Mouse (Mus musculus): ENCODE measurements around the gene Slc17a5. TPM values are rescaled to one million over a fixed set of nuclear protein-coding genes. Genes with fewer than 3 reads are reported as not detected.

The Slc17a5 gene
- total RNA-seq (2021) = 10 to 100 TPM; 11.8 to 13.3 TPM

DNA sequence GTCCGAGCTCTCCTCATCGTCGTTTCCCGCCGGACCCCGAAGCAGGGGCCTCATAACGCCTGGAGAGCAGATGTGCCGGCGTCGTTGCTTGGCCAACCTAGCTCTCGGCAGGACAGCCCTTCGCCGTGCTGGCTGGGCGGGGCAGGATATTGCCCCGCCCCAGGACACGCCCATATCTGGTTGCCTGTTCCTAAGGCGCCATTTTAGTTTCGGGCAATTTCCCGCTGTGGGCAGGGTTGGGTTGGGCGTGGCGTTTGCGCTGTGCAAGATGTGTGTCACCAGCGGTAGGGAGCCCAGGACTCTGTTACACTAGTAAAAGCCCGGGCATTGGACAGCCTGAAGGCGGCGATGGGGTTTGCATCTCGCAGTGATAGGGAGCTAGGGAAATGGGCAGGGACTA is at the start of gene Slc17a5:
Gene Slc17a5 (minus strand): TSS at position 128 of the 400 bp plus-strand sequence.
- intact Hi-C loops (cut with DNase I) = no loop called here

DNA sequence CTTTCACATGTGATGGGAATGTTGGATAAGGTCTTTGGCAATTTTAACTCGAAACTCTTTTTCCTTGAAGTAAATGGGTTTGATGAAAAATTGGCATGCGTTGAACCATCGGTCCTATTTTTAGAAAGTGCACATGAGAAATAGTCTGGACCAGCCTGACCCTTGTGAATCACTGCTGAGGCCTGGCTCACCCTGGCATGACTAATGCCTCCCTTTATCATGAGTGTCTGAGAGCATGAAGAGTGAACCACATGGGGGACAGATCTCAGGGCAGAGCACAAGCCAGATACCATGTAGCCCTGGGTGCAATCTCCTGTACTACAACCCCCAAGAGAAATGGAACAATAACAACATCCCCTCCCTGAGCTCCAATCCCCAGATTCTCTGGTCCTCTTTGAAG is 46.1 kb upstream of the Slc17a5 start:
- intact Hi-C loops (cut with DNase I) = no loop called here
- DNase-seq = no peak

More for the DNA sequence above, at the start of gene Slc17a5:
- DNase-seq = peak; percentile 93

DNA sequence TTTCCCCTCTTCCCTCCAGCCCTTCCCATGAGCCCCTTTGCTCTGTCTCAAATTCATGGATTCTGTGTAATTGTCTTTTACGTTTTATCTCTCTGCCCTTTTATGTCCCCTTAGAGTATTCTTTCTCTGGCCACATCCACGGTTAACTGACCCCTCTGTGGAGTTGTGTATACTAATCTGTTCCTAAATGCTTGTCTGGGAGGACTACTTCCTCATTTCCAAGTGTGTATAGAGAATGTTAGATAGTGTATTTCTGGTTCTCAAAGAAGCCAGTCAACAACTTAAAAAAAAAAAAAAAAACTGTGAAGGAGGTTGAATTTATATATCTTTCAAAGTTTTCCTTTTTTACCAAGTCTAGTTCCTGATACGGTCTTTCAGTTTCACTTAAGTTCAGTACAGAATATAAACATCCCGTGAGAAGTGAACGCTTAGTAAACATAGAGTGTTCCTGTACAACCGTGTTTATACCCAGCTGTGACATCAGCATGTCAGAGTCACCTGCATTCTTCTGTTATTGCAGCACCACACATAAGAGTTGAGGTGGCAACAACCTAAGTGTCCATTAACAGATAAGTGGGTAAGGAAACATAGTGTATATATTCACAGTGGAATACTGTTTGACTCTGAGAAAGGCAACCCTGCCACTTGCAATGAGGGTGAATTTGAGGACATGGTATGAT is 44.1 kb upstream of the Slc17a5 start:
- no peak for DNase-seq
- intact Hi-C loops (cut with DNase I) = no loop called here

DNA sequence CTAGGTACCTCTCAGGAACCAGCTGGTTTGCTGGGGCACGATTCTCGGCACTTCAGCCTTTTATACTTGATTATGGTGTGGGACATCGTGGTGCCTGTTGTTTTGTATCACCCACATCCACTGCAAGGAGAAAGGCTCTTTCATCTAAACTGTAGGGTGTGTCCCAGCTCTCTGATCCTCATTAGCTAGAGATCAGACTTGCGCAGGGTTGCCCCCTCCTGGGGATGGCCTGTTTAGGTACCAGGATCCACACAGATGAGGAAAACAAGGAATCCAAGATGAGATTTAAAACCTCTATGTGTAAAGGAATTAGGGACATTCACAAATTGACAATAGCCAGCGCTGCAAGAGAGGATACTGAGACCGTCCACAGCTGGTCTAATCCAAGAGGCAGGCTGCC is 42.1 kb upstream of the Slc17a5 start:
- intact Hi-C loops (cut with DNase I) = no loop called here
- DNase-seq = peak; percentile 21

DNA sequence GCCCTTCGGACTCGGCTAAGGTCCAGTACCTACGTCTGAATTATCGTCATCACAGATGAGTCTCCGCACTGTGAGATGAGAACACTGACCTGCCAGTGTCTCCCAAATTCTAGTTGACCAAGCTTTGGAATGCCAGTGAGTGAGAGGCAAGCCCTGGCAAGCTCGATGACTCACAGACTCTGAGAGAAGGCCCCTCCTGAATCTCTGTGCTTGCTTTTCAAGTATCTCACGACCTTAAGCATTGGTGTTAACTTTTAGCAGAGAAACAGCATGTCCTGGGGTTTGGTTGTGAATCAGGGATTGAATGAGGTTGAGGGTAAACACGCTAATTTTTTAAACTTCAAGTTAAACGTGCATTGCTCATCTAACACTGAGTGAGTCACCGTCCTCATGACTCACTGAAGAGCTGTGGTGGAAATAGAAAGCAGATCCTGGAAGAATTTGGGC is 35.5 kb upstream of the Slc17a5 start:
- no peak for DNase-seq
- intact Hi-C loops (cut with DNase I) = no loop called here

DNA sequence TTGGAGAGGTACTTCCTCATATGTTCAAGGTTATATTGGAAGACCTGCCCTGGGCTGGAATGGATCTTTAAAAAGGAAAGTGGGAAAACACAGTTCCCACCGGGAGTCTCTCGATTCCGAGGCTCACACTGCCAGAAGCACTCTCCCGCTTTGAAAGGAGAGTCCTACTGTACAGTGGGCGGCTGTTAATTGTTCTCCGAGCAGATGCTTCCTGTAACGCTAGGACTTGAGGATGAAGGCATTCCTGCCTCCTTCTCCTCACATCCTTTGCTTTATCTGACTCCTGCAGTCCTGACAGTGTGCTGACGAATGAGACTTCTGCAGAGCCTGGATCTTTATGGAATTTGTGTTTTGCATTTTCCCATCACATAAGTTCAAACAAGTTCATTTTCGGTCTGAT is 31.4 kb upstream of the Slc17a5 start:
- intact Hi-C loops (cut with DNase I) = no loop called here
- DNase-seq = no peak

DNA sequence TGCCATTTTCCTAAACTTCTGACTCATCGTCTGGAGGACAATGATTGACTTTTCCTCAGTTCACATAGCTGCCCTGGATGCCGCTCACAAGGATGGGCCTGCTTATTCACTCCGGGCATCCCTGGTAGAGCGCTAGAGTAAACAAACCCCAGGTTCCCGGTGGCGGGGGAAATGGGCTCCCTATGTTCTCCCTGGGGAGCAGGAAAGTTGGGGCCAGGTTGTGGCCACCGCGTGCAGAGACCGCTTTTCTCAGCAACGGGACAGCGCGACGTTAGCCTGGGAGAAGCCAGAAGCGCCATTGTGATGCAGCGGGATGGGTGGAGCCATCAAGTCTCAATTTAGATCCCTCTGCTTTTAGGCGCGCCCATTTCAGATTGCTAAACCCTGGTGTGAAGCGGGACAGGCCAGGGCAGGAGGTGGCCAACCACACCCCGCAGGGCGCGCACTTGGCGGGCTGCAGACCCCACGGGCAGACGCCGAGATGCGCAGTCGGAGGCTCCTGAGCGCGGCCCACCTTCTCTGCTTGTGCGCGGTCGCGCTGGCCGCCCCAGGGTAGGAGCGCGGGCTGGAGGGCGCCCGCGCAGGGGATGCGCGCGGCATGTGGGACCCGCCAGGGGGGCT is 27.7 kb upstream of the Slc17a5 start, which contains the start of gene Cd109:
Gene Cd109 (plus strand): TSS at position 146 of the 621 bp plus-strand sequence.
- intact Hi-C loops (cut with DNase I) = no loop called here
- DNase-seq = peak; percentile 24

DNA sequence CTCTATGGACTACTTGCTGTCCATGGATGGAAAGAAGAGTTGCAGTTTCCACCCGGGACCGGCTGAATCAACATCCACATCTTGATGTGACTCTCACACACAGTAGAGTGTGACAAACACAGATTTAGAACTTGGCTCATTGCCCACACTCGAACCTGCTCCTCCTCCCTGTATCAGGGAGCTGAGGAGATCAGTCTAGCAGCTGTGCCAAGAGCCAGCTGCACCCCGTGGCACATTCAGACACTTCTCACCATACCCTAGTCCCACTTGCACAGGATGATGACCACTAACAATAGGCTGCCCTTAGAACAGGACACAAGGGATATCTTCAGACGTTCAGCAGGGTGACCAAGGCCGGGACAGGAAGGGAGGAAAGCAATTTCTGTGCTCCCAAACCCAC is 26.4 kb upstream of the Slc17a5 start:
- peak; percentile 66 for DNase-seq
- intact Hi-C loops (cut with DNase I) = no loop called here

DNA sequence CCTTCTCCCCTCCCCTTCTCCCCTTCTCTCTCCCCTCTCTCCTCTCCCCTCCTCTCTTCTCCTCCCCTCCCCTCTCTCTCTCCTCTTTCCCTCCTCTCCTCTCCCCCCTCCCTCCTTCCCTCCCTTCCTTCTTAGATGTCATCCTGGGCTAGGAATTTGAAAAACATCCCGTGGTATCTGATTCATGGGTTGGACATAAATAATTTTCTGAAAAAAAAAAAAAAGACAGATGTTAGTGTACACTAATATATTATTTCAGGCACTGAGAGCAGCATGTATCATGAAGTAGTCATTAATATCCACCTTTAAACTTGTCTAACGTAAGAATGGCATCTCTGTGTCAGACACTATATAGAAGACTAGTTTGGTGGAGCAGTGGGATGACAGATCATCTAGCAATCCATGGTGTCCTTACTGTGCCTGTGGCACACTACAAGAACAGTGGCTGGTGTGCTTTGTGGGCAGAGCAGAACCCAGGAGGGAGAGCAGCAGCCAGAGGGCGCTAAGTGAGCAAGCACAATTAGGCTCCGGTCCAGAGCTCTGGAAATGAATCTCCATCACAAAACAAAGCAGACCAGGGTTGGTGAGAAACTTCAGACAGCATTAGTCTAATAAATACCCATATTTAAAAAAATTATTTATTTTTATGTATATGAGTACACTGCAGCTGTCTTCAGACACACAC is 13.3 kb upstream of the Slc17a5 start:
- DNase-seq = peak; percentile 48
- intact Hi-C loops (cut with DNase I) = loop anchor here (5.0 kb wide), 1 partner anchor 1121 kb away; no protein-coding TSS in a partner anchor

DNA sequence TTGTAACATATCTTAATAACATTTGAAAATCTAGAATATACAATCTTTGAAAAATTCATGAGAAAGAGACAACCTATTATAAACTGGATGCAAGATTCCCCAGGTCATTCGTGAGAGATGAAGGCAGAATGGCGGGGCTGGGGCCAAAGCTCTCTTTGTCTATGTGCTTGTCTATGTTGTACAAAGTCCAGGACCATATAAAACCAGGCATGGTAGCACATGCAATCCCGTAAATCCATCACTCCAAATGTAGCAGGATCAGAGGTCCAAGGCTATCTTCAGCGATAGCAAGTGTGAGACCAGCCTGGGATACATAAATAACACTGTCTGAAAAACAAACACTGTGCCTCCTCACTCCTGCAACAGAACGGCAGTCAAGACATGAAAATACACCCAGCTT is 12.1 kb upstream of the Slc17a5 start:
- intact Hi-C loops (cut with DNase I) = loop anchor here (5.0 kb wide), 1 partner anchor 1122 kb away; no protein-coding TSS in a partner anchor
- no peak for DNase-seq

DNA sequence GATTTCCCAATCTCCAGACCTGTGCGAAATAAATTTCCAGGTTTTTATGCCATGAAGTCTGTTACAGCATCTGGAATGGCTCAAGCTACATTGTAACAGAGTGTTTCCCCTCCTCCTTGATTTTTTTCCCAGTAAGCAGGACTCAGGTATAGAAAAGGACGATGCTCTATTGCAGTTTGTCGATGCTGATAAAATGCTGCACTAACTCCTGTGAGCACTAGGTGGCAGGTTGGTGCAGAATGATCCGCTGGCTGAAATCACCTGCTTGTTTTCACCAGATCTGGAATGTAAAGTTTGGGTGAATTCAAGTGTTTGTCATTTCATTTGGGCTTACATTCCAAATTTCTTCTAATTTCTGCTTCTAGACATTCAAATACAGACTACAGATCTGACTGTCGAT is 9.0 kb upstream of the Slc17a5 start:
- intact Hi-C loops (cut with DNase I) = no loop called here
- DNase-seq = peak; percentile 36

DNA sequence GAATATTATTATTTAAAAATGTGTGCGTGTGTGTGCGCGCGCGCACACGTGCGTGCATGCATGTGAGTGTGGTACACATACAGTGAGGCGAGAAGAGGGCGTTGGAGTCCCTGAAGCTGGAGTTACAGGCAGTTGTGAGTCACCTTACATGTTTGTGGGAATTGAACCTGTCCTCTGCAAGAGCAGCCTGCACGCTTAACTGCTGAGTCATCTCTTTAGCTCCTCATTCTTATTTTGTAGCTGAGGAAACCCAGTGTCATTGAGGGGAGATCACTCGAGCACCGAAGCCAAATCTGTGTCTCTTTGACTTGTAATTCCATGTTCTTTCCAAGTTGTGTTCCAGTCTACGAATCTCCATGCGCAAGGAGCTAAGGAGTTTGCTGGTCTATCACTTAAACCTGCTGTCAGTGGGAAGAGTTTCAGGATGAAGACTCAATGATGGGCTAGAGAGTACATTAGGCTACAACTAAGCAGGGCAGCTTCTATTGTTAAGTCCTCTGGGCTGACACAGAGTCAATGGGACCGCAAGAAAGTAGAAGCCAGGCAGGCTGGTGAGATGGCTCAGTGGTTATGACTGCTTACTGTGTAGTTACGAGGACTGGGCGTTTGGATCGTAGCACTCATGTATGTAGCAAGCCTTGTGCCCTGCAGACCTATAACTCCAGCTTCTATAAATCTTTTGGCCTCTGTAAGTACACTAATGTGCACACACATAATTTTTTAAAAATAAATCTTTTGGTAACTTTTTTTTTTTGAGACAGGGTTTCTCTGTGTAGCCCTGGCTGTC is 8.1 kb upstream of the Slc17a5 start:
- DNase-seq = no peak
- intact Hi-C loops (cut with DNase I) = no loop called here

DNA sequence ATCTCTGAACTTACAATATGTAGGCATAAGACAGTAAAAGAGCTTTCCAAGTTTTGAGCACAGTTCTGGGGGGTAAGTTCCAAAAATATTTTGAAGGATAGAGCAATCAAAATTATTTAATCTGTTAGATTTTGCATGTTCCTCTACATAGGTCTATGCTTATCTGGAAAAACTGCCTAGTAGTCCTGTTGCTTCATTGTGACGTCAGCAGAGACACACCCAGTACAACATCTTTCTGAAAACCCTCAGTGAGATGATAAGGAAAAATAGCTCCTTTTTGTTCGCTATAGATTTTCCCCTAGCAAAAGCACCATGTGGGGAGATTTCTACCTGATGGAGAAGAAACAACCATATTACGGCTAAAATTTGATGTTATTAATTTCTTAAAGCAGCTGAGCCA is 7.4 kb upstream of the Slc17a5 start:
- intact Hi-C loops (cut with DNase I) = no loop called here
- no peak for DNase-seq

DNA sequence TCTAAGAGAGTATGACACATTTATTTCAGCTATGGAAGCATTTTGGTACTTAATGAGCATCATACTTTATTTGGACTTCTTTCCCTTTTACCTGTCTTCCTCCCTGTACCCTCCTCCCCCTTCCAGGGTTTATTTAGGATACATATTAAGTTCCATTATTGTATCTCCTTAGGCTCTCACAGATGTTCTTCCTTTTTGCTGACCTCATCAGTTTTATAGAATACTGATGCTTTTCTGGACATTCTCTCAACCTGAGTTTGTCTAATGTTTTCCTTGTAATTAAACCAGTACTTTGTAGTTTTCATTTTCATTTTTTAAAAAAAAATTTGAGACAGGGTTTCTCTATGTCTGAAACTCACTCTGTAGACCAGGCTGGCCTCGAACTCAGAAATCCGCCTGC is 2.6 kb upstream of the Slc17a5 start:
- intact Hi-C loops (cut with DNase I) = no loop called here
- DNase-seq = no peak

DNA sequence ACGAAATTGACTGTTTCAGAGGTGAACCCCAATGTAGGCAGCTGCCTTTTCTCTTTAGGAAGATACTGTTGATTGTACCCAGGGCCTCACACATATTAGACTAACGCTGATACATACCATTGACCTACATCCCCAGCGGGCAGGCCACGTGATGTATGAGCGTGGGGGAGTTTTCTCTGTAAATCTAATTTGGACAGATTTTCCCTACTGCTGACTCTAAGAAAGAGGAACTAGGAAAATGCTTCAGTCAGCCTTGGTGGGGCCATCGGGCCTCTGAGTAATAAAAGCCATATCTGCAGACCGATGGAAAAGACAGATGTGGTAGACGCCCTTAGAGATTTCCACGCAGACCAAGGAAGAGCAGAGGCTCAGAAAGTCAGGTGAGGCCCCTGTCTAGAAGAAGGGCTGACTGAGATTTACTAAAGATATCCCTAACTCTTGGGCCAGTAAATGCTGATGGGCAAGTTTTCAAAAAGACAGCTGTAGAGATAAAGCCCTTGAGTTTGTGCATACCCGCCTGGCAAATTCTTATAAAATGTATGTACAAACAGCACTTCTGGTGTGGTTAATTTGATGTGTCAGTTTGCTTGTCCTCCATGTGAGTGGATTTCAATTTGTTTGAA is 681 bp upstream of the Slc17a5 start:
- intact Hi-C loops (cut with DNase I) = no loop called here
- no peak for DNase-seq

DNA sequence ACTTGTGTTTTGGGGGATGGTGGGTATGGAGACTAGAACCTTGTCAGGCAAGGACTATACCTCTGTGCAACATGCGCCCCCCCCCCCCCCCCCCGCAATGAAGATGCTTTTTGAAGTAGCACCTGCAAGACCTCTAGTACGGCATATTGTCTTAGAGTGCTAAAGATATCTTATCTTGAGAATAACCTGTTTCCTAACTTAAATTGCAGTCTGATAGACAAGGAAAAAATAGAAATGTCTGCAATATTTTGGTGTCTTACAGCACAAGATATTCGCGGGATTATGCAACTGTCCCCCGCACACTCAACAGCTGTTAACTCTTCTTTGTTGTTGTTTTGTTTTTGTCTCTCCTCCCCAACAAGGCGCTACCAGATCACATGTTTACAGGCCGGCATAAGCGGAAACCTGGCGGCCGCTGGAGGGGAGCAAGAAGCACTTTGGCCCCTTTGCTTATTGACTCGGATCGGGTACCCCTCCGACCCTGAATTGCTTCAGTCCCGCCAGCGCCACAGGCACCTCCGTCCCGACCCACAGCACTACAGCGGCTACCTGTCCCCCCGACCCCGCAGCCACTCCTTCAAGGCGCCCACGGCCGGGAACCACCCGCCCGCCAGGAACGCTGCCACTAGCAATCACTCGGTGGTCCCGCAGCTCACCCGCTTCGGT is 490 bp downstream of the Slc17a5 start:
- intact Hi-C loops (cut with DNase I) = no loop called here
- no peak for DNase-seq

DNA sequence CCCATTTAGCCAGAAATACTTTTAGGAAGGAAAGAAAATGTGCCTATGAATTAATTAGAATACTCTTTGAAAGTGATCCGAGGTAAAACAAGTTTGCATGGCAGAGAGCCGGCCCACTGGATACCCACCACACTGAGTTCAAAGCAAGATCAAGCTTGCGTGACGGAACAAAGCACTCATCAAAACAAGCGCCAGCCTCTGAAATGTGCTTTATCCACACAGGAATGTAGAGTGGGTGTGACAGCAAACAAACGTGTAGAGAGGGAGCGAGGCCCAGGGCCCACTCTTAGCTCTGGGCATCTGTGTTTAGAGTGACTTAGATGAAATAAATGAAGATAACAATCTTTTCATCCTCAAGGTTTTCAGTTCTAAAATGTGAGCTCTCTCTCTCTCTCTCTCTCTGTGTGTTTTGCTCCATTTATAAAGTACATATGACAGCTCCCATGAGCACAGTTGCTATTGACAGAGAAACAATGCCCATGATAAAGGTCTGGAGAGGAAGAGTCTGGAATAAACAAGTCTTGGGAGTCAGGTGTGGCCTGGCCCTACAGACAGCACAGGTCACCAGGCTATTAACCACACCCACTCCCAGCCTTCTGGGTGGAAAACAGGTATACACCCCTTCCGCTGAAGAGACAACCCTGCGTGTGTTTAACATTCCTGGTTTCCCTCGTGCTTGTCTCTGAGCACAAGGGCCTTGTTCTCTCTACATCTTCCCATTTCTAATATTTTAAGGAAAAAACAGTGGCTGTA is 8.0 kb downstream of the Slc17a5 start:
- DNase-seq = no peak
- intact Hi-C loops (cut with DNase I) = no loop called here

DNA sequence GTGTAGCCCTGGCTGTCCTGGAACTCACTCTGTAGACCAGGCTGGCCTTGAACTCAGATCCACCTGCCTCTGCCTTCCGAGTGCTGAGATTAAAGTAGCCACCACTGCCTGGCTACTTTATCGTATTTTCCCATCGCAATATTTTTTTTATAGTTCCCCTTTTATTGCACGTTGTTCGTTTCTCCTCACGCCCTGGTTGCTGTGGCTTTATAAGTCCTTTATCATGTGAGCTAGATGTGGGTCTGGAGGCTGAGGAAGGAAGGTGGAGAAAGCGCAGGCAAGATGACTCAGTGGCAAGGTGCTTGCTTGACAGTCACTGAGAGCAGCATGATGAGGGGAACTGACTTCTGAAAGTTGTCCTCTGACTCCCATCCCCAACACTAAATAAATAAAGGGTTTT is 9.0 kb downstream of the Slc17a5 start:
- intact Hi-C loops (cut with DNase I) = no loop called here
- no peak for DNase-seq

DNA sequence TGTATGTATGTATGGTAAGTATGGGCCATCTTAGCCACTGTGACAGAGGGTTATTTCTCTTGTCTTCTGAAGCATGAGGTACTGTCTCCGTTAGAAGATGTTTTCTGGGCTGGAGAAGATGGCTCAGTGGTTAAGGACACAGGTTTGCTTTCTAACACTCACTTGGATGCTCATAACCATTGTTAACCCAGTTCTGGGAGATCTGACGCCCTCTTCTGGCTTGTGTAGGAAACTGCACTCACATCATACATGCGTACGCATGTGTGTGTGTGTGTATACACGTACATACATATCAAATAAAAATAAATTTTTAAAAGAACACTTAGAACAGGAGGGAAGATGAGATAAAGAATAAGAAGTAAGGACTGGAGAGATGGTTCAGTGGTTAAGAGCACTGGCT is 11.4 kb downstream of the Slc17a5 start:
- intact Hi-C loops (cut with DNase I) = no loop called here
- DNase-seq = no peak
